Mouse (Mus musculus) heart, adult 2 months (tissue): ENCODE measurements at regions not wholly inside any gene's neighbourhood (a gene's known extent, or its start where the extent isn't known, plus 50 kb on each side); places are given as distances from the start of the nearest gene placed in this dataset.

Source experiments
- CTCF ChIP-seq: fragments of 200-600 bp; IDR thresholded peaks from 2 replicates; pipeline ENCODE4 v1.8.1; 2022; ENCODE audit warnings: antibody characterized with exemption, mild to moderate bottlenecking, moderate library complexity
- EP300 ChIP-seq: fragments of 200-500 bp; IDR thresholded peaks from 2 replicates; pipeline ENCODE4 v1.6.1; 2011; ENCODE audit warnings: low read depth, low read length, control low read depth; ENCODE audit not compliant: insufficient read depth
- POLR2A ChIP-seq: fragments of 200-500 bp; IDR thresholded peaks from 2 replicates; pipeline ENCODE4 v1.6.1; 2011; ENCODE audit warnings: mild to moderate bottlenecking, low read depth, low read length, control low read depth; ENCODE audit not compliant: insufficient read depth

GRCm38 (mm10) chr1:6081876-6082275, 1274.2 kb downstream of the Gm37988 start:
- TF ChIP-seq POLR2A (no peak), CTCF (no peak), EP300 (no peak)
